Mouse (Mus musculus) ES-Bruce4 (cell line): ENCODE data around the gene Thbs2.

Source experiments
- CTCF ChIP-seq: IDR thresholded peaks from one replicate; pipeline ENCODE4 v1.8.1; 2011; ENCODE audit warnings: low read depth, low read length
- EP300 ChIP-seq: IDR thresholded peaks from 2 replicates; pipeline ENCODE4 v1.6.1; 2011; ENCODE audit warnings: low read depth, low read length; ENCODE audit not compliant: insufficient read depth
- POLR2A ChIP-seq: IDR thresholded peaks from one replicate; pipeline ENCODE4 v1.8.1; 2011; ENCODE audit warnings: low read length; ENCODE audit not compliant: insufficient read depth

- TF ChIP-seq POLR2A (no peak), CTCF (no peak), EP300 (no peak)
Measured at GRCm38 (mm10) chr17:14666451-14666850, 27.6 kb downstream of the Thbs2 start.
